Mouse (Mus musculus): ENCODE measurements at regions not wholly inside any gene's neighbourhood (a gene's known extent, or its start where the extent isn't known, plus 50 kb on each side); places are given as distances from the start of the nearest gene placed in this dataset.

- no peak for DNase-seq (ENCODE audit: low read depth in 2 of 2, low spot score in 2 of 2)
These were observed 76.3 kb downstream of the Ets2 start for GRCm38 (mm10) chr16:95778173-95778572.

GRCm38 (mm10) chr16:95776610-95777363, 74.9 kb downstream of the Ets2 start:
- no peak for DNase-seq (ENCODE audit: low read depth in 2 of 2, low spot score in 2 of 2)

GRCm38 (mm10) chr16:95776010-95776409, 74.1 kb downstream of the Ets2 start:
- DNase-seq (ENCODE audit: low read depth in 2 of 2, low spot score in 2 of 2) = no peak

GRCm38 (mm10) chr16:95775361-95775760, 73.5 kb downstream of the Ets2 start:
- DNase-seq (ENCODE audit: low read depth in 2 of 2, low spot score in 2 of 2) = no peak

- DNase-seq (ENCODE audit: low read depth in 2 of 2, low spot score in 2 of 2) = no peak
These were observed 71.3 kb downstream of the Ets2 start for GRCm38 (mm10) chr16:95773151-95773550.

Measured in CD8-positive naive resting alpha-beta T cell, adult 2 months (primary cell).